Mouse (Mus musculus) C2C12 (cell line): Measurements from ENCODE around the gene Gabarap. TPM values are rescaled to one million over a fixed set of nuclear protein-coding genes. Genes with fewer than 3 reads are reported as not detected.

Experiments used
- H3K27me3 ChIP-seq: one replicate; pipeline ENCODE4 v1.6.1; 2011; ENCODE audit not compliant: control insufficient read depth, insufficient read depth, insufficient read length
- H3K36me3 ChIP-seq: one replicate; pipeline ENCODE4 v1.6.1; 2011; ENCODE audit not compliant: control insufficient read depth, insufficient read depth
- H3K4me3 ChIP-seq: one replicate; pipeline ENCODE4 v1.5.1; 2011; ENCODE audit warnings: mild to moderate bottlenecking, control low read depth; ENCODE audit not compliant: poor library complexity, insufficient read depth, severe bottlenecking
- H3K79me2 ChIP-seq: one replicate; pipeline ENCODE4 v1.6.1; 2011; ENCODE audit not compliant: control insufficient read depth, insufficient read depth
- H3K79me3 ChIP-seq: one replicate; pipeline ENCODE4 v1.6.1; 2011; ENCODE audit warnings: low read depth, control low read depth
- H3ac ChIP-seq: one replicate; pipeline ENCODE3; 2011; ENCODE audit warnings: low read depth; ENCODE audit not compliant: control insufficient read depth, insufficient read length
- CEBPB ChIP-seq: IDR thresholded peaks from one replicate; pipeline ENCODE4 v1.6.1; 2011; ENCODE audit warnings: low read depth, mild to moderate bottlenecking, control low read depth, moderate library complexity
- CTCF ChIP-seq: IDR thresholded peaks from one replicate; pipeline ENCODE4 v1.5.1; 2011; ENCODE audit not compliant: control insufficient read depth, insufficient read depth, insufficient read length
- FOSL1 ChIP-seq: IDR thresholded peaks from one replicate; pipeline ENCODE4 v1.8.0; 2011; ENCODE audit warnings: mild to moderate bottlenecking, low read length; ENCODE audit not compliant: poor library complexity, insufficient read depth, severe bottlenecking
- MAX ChIP-seq: IDR thresholded peaks from one replicate; pipeline ENCODE4 v1.6.1; 2011; ENCODE audit warnings: mild to moderate bottlenecking, control low read depth
- MYOD1 ChIP-seq: IDR thresholded peaks from one replicate; pipeline ENCODE4 v1.6.1; 2011; ENCODE audit warnings: low read depth; ENCODE audit not compliant: control insufficient read depth, insufficient read length
- MYOG ChIP-seq: IDR thresholded peaks from one replicate; pipeline ENCODE4 v1.6.1; 2011; ENCODE audit not compliant: control insufficient read depth, insufficient read length; ENCODE audit errors: extremely low read depth
- USF1 ChIP-seq: IDR thresholded peaks from one replicate; pipeline ENCODE4 v1.6.1; 2011; ENCODE audit warnings: low read depth, mild to moderate bottlenecking, control low read depth, moderate library complexity
- polyA plus RNA-seq: library from polyadenylated mRNA; unstranded; fragments of >200 nt; fragmentation: generic; extraction: Trizol; gene quantifications from one replicate; pipeline ENCODE4 v1.2.1, GENCODE M21; 2012; ENCODE audit warnings: missing spikeins

Gabarap gene
- polyA plus RNA-seq, 1 experiment: 362 TPM

- no peaks in the 10 kb centered on the region for H3K79me2 ChIP-seq
- H3K27me3 ChIP-seq: peaks cover 24% of the 10 kb centered on the region
- H3K36me3 ChIP-seq: peaks cover 32% of the 10 kb centered on the region
- TF ChIP-seq MYOG: no peak
- no peak for TF ChIP-seq MYOD1
- no peak for TF ChIP-seq CTCF
- TF ChIP-seq CEBPB: no peak
- TF ChIP-seq MAX: no peak
- H3K79me3 ChIP-seq: no peaks in the 10 kb centered on the region
- no peak overlapping the region for H3ac ChIP-seq
- no peak overlapping the region for H3K4me3 ChIP-seq
Measured at GRCm38 (mm10) chr11:69966860-69967517, 24.0 kb upstream of the Gabarap start.

DNA sequence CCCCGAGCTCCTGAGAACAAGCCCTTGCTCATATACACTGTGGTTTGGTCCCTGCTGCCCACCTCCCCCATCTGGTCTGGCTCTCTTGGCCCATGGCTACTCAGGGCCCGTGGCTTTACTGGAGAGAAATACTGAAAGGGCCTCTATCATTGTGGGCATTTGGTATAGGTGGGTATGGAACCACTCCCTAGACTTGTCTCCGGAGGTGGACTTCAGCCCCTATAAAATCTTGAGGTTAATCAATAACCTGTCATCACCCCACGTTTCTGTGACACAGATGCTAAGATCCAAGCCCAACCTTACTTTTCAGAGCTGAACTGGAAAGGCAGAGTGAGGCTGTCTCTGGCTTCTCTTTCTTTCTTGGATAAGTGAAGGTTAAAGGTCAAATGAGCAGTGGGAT is 22.1 kb upstream of the Gabarap start:
- Histone ChIP-seq H3K27me3 (peaks cover 17% of the 10 kb centered on the region), H3K79me3 (no peaks in the 10 kb centered on the region), H3ac (no peak overlapping the region), H3K36me3 (peaks cover 50% of the 10 kb centered on the region), H3K79me2 (no peaks in the 10 kb centered on the region), H3K4me3 (no peak overlapping the region)
- TF ChIP-seq USF1: no peak

- H3K79me2 ChIP-seq: no peaks in the 10 kb centered on the region
- no peak overlapping the region for H3ac ChIP-seq
- H3K27me3 ChIP-seq: peaks cover 10% of the 10 kb centered on the region
- H3K36me3 ChIP-seq: peaks cover 65% of the 10 kb centered on the region
- H3K79me3 ChIP-seq: no peaks in the 10 kb centered on the region
- TF ChIP-seq MYOG: no peak
- no peak for TF ChIP-seq CTCF
- TF ChIP-seq MYOD1: no peak
- TF ChIP-seq USF1: no peak
- TF ChIP-seq MAX: no peak
- no peak for TF ChIP-seq FOSL1
- no peak for TF ChIP-seq CEBPB
- H3K4me3 ChIP-seq: no peak overlapping the region
Measured at GRCm38 (mm10) chr11:69970222-69970621, 20.7 kb upstream of the Gabarap start.

DNA sequence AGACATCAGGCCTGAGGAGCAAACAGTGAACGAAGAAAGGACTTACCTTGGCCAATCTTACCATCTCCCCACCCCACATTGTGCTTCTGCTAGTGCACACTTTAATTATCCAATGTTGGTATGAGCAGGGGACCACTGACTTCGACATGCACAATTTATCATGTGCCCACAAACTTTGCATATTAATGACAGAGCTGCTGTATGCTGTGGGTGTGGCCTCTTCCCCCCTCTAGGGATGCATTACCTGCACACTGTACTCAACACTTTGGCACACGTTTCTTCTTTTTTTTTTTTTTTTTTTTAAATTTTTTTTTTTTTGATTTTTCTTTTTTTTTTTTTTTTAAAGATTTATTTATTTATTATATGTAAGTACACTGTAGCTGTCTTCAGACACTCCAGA is 20.2 kb upstream of the Gabarap start:
- H3K27me3 ChIP-seq: peaks cover 7% of the 10 kb centered on the region
- TF ChIP-seq MYOG (no peak), MAX (no peak), FOSL1 (no peak), CTCF (no peak), MYOD1 (no peak), CEBPB (no peak), USF1 (no peak)
- no peaks in the 10 kb centered on the region for H3K79me3 ChIP-seq
- no peak overlapping the region for H3K4me3 ChIP-seq
- no peaks in the 10 kb centered on the region for H3K79me2 ChIP-seq
- peaks cover 69% of the 10 kb centered on the region for H3K36me3 ChIP-seq
- no peak overlapping the region for H3ac ChIP-seq

- TF ChIP-seq FOSL1: no peak
- TF ChIP-seq MYOD1: no peak
- TF ChIP-seq USF1: no peak
- no peak for TF ChIP-seq MYOG
- no peak for TF ChIP-seq CTCF
- no peak for TF ChIP-seq CEBPB
- TF ChIP-seq MAX: no peak
- Histone ChIP-seq H3K4me3 (no peak overlapping the region), H3K79me3 (peaks cover 26% of the 10 kb centered on the region), H3K27me3 (no peaks in the 10 kb centered on the region), H3ac (no peak overlapping the region), H3K79me2 (peaks cover 28% of the 10 kb centered on the region), H3K36me3 (peaks cover 75% of the 10 kb centered on the region)
Measured at GRCm38 (mm10) chr11:69974907-69975306, 16.0 kb upstream of the Gabarap start.

- Histone ChIP-seq H3K27me3 (no peaks in the 10 kb centered on the region), H3ac (no peak overlapping the region), H3K4me3 (no peak overlapping the region), H3K79me2 (peaks cover 34% of the 10 kb centered on the region), H3K36me3 (peaks cover 70% of the 10 kb centered on the region), H3K79me3 (peaks cover 31% of the 10 kb centered on the region)
- TF ChIP-seq MAX (no peak), MYOG (no peak)
Measured at GRCm38 (mm10) chr11:69976271-69976670, 14.7 kb upstream of the Gabarap start.
